9 mouse cellular contexts compared by ENCODE assay signal in the genomic region with DNA sequence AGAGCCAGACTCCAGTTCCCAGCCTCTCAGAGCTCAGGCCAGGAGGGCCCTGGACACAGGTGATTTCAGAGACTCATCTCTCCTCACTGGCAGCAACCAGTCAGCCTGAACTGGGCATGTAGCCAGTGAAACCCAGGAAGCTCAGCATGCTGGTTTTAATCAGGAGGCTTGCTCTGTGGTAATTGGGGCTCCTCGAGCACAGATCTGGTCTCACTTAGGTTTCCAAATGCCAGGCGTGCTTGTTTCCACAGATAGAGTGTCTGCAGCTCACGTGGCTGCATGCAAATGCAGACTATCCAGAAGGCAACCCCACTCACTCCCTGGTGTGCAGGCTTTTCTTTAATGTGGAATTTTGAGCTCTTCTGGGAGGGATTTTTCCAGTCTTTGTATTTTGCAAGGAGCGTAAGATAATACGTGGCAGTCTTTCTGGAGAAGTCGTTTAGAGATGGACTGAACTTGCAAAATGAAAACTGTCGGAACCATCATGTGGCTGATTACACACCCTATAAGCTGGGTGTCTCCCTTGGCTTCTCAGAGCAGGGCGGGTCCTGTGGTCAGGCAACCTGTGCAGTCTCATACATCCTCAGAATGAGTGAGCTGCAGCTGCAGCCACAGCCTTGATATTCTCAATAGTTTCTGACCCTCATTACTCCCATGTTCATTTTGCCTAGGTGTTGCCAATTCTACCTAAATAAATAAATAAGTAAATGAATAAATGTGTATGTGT. TPM values are rescaled to one million over a fixed set of nuclear protein-coding genes. Genes with fewer than 3 reads are reported as not detected.
DNase-seq lines count a peak whose midpoint lies in the region; ATAC-seq lines count a peak whose summit lies in the region.
"Had no signal": no experiment of that assay in that cellular context is flagged by ENCODE, and none has a peak within 500 bp of the region (broad histone marks: within the 10 kb centered on the region; RNA-seq: fewer than 3 reads in every experiment).

No protein-coding gene starts in this region.

- H3K9ac ChIP-seq in hindbrain, embryonic 11.5 days (ENCODE audit: low read depth, low read length) = no peak overlapping the region
- no peak overlapping the region for H3K9ac ChIP-seq in embryonic facial prominence, embryonic 12.5 days
- no peak overlapping the region for H3K9ac ChIP-seq in neural tube, embryonic 15.5 days (replicated peaks)
- H3K9ac ChIP-seq: liver, embryonic 14.5 days had no signal

- H3K27ac ChIP-seq in hindbrain, embryonic 10.5 days = 0 out of 2 replicates have a peak overlapping the region, but pooled peaks have one; percentile 53
- no peak overlapping the region for H3K27ac ChIP-seq in hindbrain, embryonic 11.5 days (ENCODE audit: low read depth, low read length)
- peak overlapping the region; percentile 83 for H3K27ac ChIP-seq in embryonic facial prominence, embryonic 12.5 days
- H3K27ac ChIP-seq in limb, embryonic 10.5 days = peak overlapping the region; percentile 80
- peak overlapping the region; percentile 35; the same call in 1 of the 2 replicates for H3K27ac ChIP-seq in neural tube, embryonic 15.5 days (replicated peaks)
- H3K27ac ChIP-seq: liver, embryonic 14.5 days had no signal

- no peaks in the 10 kb centered on the region for H3K27me3 ChIP-seq in hindbrain, embryonic 10.5 days (ENCODE audit: insufficient read depth, poor library complexity, severe bottlenecking)
- no peaks in the 10 kb centered on the region for H3K27me3 ChIP-seq in hindbrain, embryonic 11.5 days (ENCODE audit: control insufficient read depth, insufficient read depth, low read length)
- H3K27me3 ChIP-seq in embryonic facial prominence, embryonic 12.5 days = no peaks in the 10 kb centered on the region
- no peaks in the 10 kb centered on the region for H3K27me3 ChIP-seq in limb, embryonic 10.5 days (ENCODE audit: low read depth, poor library complexity, severe bottlenecking)
- no peaks in the 10 kb centered on the region for H3K27me3 ChIP-seq in neural tube, embryonic 15.5 days (replicated peaks)

- no peaks in the 10 kb centered on the region for H3K36me3 ChIP-seq in hindbrain, embryonic 10.5 days
- H3K36me3 ChIP-seq in hindbrain, embryonic 11.5 days (ENCODE audit: control insufficient read depth, insufficient read depth, low read length) = no peaks in the 10 kb centered on the region
- H3K36me3 ChIP-seq in embryonic facial prominence, embryonic 12.5 days = no peaks in the 10 kb centered on the region
- H3K36me3 ChIP-seq in limb, embryonic 10.5 days = no peaks in the 10 kb centered on the region
- H3K36me3 ChIP-seq in neural tube, embryonic 15.5 days = no peaks in the 10 kb centered on the region

- WGBS in hindbrain, embryonic 10.5 days = 65% methylated on average over 8 of the region's 8 CpGs
- 58% methylated on average over 8 of the region's 8 CpGs for WGBS in hindbrain, embryonic 11.5 days
- 16% methylated on average over 8 of the region's 8 CpGs for WGBS in embryonic facial prominence, embryonic 12.5 days
- 48% methylated on average over 8 of the region's 8 CpGs for WGBS in limb, embryonic 10.5 days
- WGBS in neural tube, embryonic 15.5 days = 44% methylated on average over 8 of the region's 8 CpGs

- peak; percentile 14 for DNase-seq in hindbrain, embryonic 10.5 days (ENCODE audit: low spot score)
- no peak for DNase-seq in hindbrain, embryonic 11.5 days (ENCODE audit: low spot score)
- peak; percentile 37 for DNase-seq in heart, adult 8-10 months (ENCODE audit: low spot score)
- DNase-seq in kidney, adult 9 months = peak; percentile 71
- DNase-seq in limb, embryonic 10.5 days (ENCODE audit: low spot score) = peak; percentile 66
- DNase-seq in B cell, adult 2 months = no peak

- H3K4me1 ChIP-seq in hindbrain, embryonic 10.5 days (replicated peaks) = peaks cover 40% of the 10 kb centered on the region
- peaks cover 4% of the 10 kb centered on the region for H3K4me1 ChIP-seq in hindbrain, embryonic 11.5 days (replicated peaks; ENCODE audit: control insufficient read depth, insufficient read depth, low read length)
- peaks cover 60% of the 10 kb centered on the region for H3K4me1 ChIP-seq in embryonic facial prominence, embryonic 12.5 days
- peaks cover 87% of the 10 kb centered on the region for H3K4me1 ChIP-seq in limb, embryonic 10.5 days
- peaks cover 18% of the 10 kb centered on the region for H3K4me1 ChIP-seq in neural tube, embryonic 15.5 days

- H3K4me2 ChIP-seq in hindbrain, embryonic 11.5 days (replicated peaks; ENCODE audit: low read depth, low read length) = no peak overlapping the region
- H3K4me2 ChIP-seq in embryonic facial prominence, embryonic 12.5 days (replicated peaks) = peak overlapping the region; percentile 19
- H3K4me2 ChIP-seq in neural tube, embryonic 15.5 days = no peak overlapping the region; the same call in 1 of the 2 replicates

- no peaks in the 10 kb centered on the region for H3K9me3 ChIP-seq in hindbrain, embryonic 10.5 days
- H3K9me3 ChIP-seq in hindbrain, embryonic 11.5 days (ENCODE audit: control insufficient read depth, low read length) = no peaks in the 10 kb centered on the region
- H3K9me3 ChIP-seq in embryonic facial prominence, embryonic 12.5 days = no peaks in the 10 kb centered on the region
- H3K9me3 ChIP-seq in limb, embryonic 10.5 days (replicated peaks) = no peaks in the 10 kb centered on the region
- H3K9me3 ChIP-seq in neural tube, embryonic 15.5 days (replicated peaks) = no peaks in the 10 kb centered on the region

- no peak overlapping the region for H3K4me3 ChIP-seq in hindbrain, embryonic 10.5 days
- H3K4me3 ChIP-seq in hindbrain, embryonic 11.5 days (ENCODE audit: low read depth, low read length) = no peak overlapping the region
- H3K4me3 ChIP-seq in embryonic facial prominence, embryonic 12.5 days = no peak overlapping the region
- H3K4me3 ChIP-seq in limb, embryonic 10.5 days = peak overlapping the region; percentile 12; the same call in 1 of the 2 replicates
- no peak overlapping the region for H3K4me3 ChIP-seq in neural tube, embryonic 15.5 days (replicated peaks)

- ATAC-seq in hindbrain, embryonic 11.5 days (ENCODE audit: low FRiP score) = no peak
- ATAC-seq in embryonic facial prominence, embryonic 12.5 days (ENCODE audit: insufficient number of reproducible peaks, insufficient read depth, low FRiP score, low TSS enrichment) = peak; percentile 90
- ATAC-seq in neural tube, embryonic 15.5 days (ENCODE audit: low FRiP score) = peak; percentile 46; the same call in 1 of the 2 replicates

RNA-seq across cellular contexts. Expression of gene Abtb2, which starts 34.2 kb away (rescaled TPM):
- 13.3 and 21.3 TPM in 2 replicates for polyA plus RNA-seq in hindbrain, embryonic 10.5 days (2016; fragmentation: Nextera tagmentation; extraction: Ambion mirVana)
- polyA plus RNA-seq in hindbrain, embryonic 11.5 days (2014; fragmentation: Nextera tagmentation; extraction: Ambion mirVana) = 13.9 and 14.6 TPM in 2 replicates
- polyA plus RNA-seq in embryonic facial prominence, embryonic 12.5 days (2016; fragmentation: Nextera tagmentation; extraction: Ambion mirVana) = 21.2 and 22.7 TPM in 2 replicates
- total RNA-seq in heart, adult 8-10 months (2022) = 10 to 100 TPM; 22.9 to 27.5 (median 24.8) TPM
- 14.2 and 17.6 TPM in 2 replicates for polyA plus RNA-seq in limb, embryonic 10.5 days (2016; fragmentation: Nextera tagmentation; extraction: Ambion mirVana)
- polyA plus RNA-seq in neural tube, embryonic 15.5 days (2015; fragmentation: Nextera tagmentation; extraction: Ambion mirVana) = 10.8 and 11.5 TPM in 2 replicates

Comparison
In these comparisons a context has a peak if more than half of its experiments do, and no peak if none do; other contexts are left out.
1. DNase-seq: peak in hindbrain, embryonic 10.5 days (single experiment), heart, adult 8-10 months (single experiment), kidney, adult 9 months (single experiment) and limb, embryonic 10.5 days (single experiment); none in hindbrain, embryonic 11.5 days (single experiment) and B cell, adult 2 months (0 of 2).